Mouse (Mus musculus): Measurements from ENCODE around the gene Gm49337. TPM values are rescaled to one million over a fixed set of nuclear protein-coding genes. Genes with fewer than 3 reads are reported as not detected.

Gene Gm49337
- polyA plus RNA-seq, 1 experiment, result not detected

- no peak for TF ChIP-seq CTCF (IDR thresholded peaks at IDR 0.05; ENCODE audit: insufficient read depth, low read length)
- no peak for TF ChIP-seq POLR2A (IDR thresholded peaks at IDR 0.05; ENCODE audit: borderline replicate concordance, extremely low read depth, low read depth, low read length)
- DNase-seq, result no peak
- Histone ChIP-seq H3K4me1 (ENCODE audit: control insufficient read depth, insufficient read depth, low read length) (peaks cover 8% of the 10 kb centered on the region), H3K4me3 (replicated peaks; ENCODE audit: extremely low read depth, low read depth, low read length) (no peak overlapping the region)
- 88% methylated on average over 1 of the region's 1 CpGs for WGBS
Observed at GRCm38 (mm10) chr4:116141736-116142135, 31.4 kb upstream of the Gm49337 start.

GRCm38 (mm10) chr4:116142269-116142668 is 30.9 kb upstream of the Gm49337 start:
- 76% methylated on average over 7 of the region's 7 CpGs for WGBS
- TF ChIP-seq CTCF (IDR thresholded peaks at IDR 0.05; ENCODE audit: insufficient read depth, low read length), result no peak
- Histone ChIP-seq H3K4me1 (ENCODE audit: control insufficient read depth, insufficient read depth, low read length) (peaks cover 8% of the 10 kb centered on the region), H3K4me3 (replicated peaks; ENCODE audit: extremely low read depth, low read depth, low read length) (no peak overlapping the region)
- no peak for DNase-seq

GRCm38 (mm10) chr4:116143317-116143811 is 29.8 kb upstream of the Gm49337 start:
- peak; percentile 45 for DNase-seq
- WGBS, result 11% methylated on average over 7 of the region's 7 CpGs
- Histone ChIP-seq H3K4me3 (replicated peaks; ENCODE audit: extremely low read depth, low read depth, low read length) (peak overlapping the region; percentile 90), H3K4me1 (ENCODE audit: control insufficient read depth, insufficient read depth, low read length) (peaks cover 8% of the 10 kb centered on the region)
- no peak for TF ChIP-seq CTCF (IDR thresholded peaks at IDR 0.05; ENCODE audit: insufficient read depth, low read length)
- TF ChIP-seq POLR2A (IDR thresholded peaks at IDR 0.05; ENCODE audit: borderline replicate concordance, extremely low read depth, low read depth, low read length), result no peak

- H3K4me1 ChIP-seq (ENCODE audit: control insufficient read depth, insufficient read depth, low read length), result peaks cover 8% of the 10 kb centered on the region
- peak; percentile 79 for DNase-seq
- WGBS, result under 1% methylated on average over 45 of the region's 47 CpGs
- TF ChIP-seq CTCF (IDR thresholded peaks at IDR 0.05; ENCODE audit: insufficient read depth, low read length) (no peak), POLR2A (IDR thresholded peaks at IDR 0.05; ENCODE audit: borderline replicate concordance, extremely low read depth, low read depth, low read length) (peak; percentile 26; the same call in 1 of the 2 replicates)
- peak overlapping the region; percentile 90 for H3K4me3 ChIP-seq (replicated peaks; ENCODE audit: extremely low read depth, low read depth, low read length)
Observed at GRCm38 (mm10) chr4:116143891-116144717, 29.1 kb upstream of the Gm49337 start.

- Histone ChIP-seq H3K4me3 (replicated peaks; ENCODE audit: extremely low read depth, low read depth, low read length) (peak overlapping the region; percentile 94), H3K4me1 (ENCODE audit: control insufficient read depth, insufficient read depth, low read length) (peaks cover 15% of the 10 kb centered on the region)
- WGBS, result 30% methylated on average over 6 of the region's 6 CpGs
- TF ChIP-seq CTCF (IDR thresholded peaks at IDR 0.05; ENCODE audit: insufficient read depth, low read length), result no peak
- TF ChIP-seq POLR2A (IDR thresholded peaks at IDR 0.05; ENCODE audit: borderline replicate concordance, extremely low read depth, low read depth, low read length), result no peak
- no peak for DNase-seq
Observed at GRCm38 (mm10) chr4:116149812-116150155, 23.4 kb upstream of the Gm49337 start.

GRCm38 (mm10) chr4:116150156-116150861 is 22.9 kb upstream of the Gm49337 start:
- 8% methylated on average over 72 of the region's 73 CpGs for WGBS
- peaks cover 15% of the 10 kb centered on the region for H3K4me1 ChIP-seq (ENCODE audit: control insufficient read depth, insufficient read depth, low read length)
- no peak for TF ChIP-seq CTCF (IDR thresholded peaks at IDR 0.05; ENCODE audit: insufficient read depth, low read length)
- peak; percentile 85 for TF ChIP-seq POLR2A (IDR thresholded peaks at IDR 0.05; ENCODE audit: borderline replicate concordance, extremely low read depth, low read depth, low read length)
- peak overlapping the region; percentile 94 for H3K4me3 ChIP-seq (replicated peaks; ENCODE audit: extremely low read depth, low read depth, low read length)
- DNase-seq, result peak; percentile 70

GRCm38 (mm10) chr4:116150862-116151221 is 22.3 kb upstream of the Gm49337 start:
- no peak for TF ChIP-seq CTCF (IDR thresholded peaks at IDR 0.05; ENCODE audit: insufficient read depth, low read length)
- no peak for TF ChIP-seq POLR2A (IDR thresholded peaks at IDR 0.05; ENCODE audit: borderline replicate concordance, extremely low read depth, low read depth, low read length)
- DNase-seq, result no peak
- 16% methylated on average over 4 of the region's 4 CpGs for WGBS
- H3K4me3 ChIP-seq (replicated peaks; ENCODE audit: extremely low read depth, low read depth, low read length), result peak overlapping the region; percentile 73
- peaks cover 15% of the 10 kb centered on the region for H3K4me1 ChIP-seq (ENCODE audit: control insufficient read depth, insufficient read depth, low read length)

- H3K4me3 ChIP-seq (replicated peaks; ENCODE audit: extremely low read depth, low read depth, low read length), result peak within 1 kb of the TSS; percentile 94
- peaks cover 15% of the 10 kb centered on the region for H3K4me1 ChIP-seq (ENCODE audit: control insufficient read depth, insufficient read depth, low read length)
- no peak for DNase-seq
- WGBS, result 56% methylated on average over 6 of the region's 6 CpGs
- no peak for TF ChIP-seq POLR2A (IDR thresholded peaks at IDR 0.05; ENCODE audit: borderline replicate concordance, extremely low read depth, low read depth, low read length)
- no peak for TF ChIP-seq CTCF (IDR thresholded peaks at IDR 0.05; ENCODE audit: insufficient read depth, low read length)
Observed at GRCm38 (mm10) chr4:116151238-116151637, 21.9 kb upstream of the Gm49337 start, which contains the start of gene Lurap1. Gene Lurap1, minus strand, starts transcription at chr4:116151338.

GRCm38 (mm10) chr4:116152702-116153101 is 20.5 kb upstream of the Gm49337 start:
- H3K4me3 ChIP-seq (replicated peaks; ENCODE audit: extremely low read depth, low read depth, low read length), result no peak overlapping the region
- no peak for DNase-seq
- peaks cover 15% of the 10 kb centered on the region for H3K4me1 ChIP-seq (ENCODE audit: control insufficient read depth, insufficient read depth, low read length)
- TF ChIP-seq CTCF (IDR thresholded peaks at IDR 0.05; ENCODE audit: insufficient read depth, low read length) (no peak), POLR2A (IDR thresholded peaks at IDR 0.05; ENCODE audit: borderline replicate concordance, extremely low read depth, low read depth, low read length) (no peak)
- 93% methylated on average over 15 of the region's 15 CpGs for WGBS

Data from lung, adult 2 months (tissue).